22 mouse cellular contexts compared by ENCODE assay signal in genomic region chr11:87398402-87398801, GRCm38 (mm10). TPM values are rescaled to one million over a fixed set of nuclear protein-coding genes. Genes with fewer than 3 reads are reported as not detected.
A peak's percentile ranks its signal among the peaks of the same experiment; 100 is the strongest.
DNase-seq lines count a peak whose midpoint lies in the region; ATAC-seq and TF ChIP-seq lines count a peak whose summit lies in the region.
"Had no signal": no experiment of that assay in that cellular context is flagged by ENCODE, and none has a peak within 500 bp of the region (broad histone marks: within the 10 kb centered on the region; RNA-seq: fewer than 3 reads in every experiment).

No protein-coding gene starts in this region.

- H3K27me3 ChIP-seq in heart, adult 2 months (ENCODE audit: control insufficient read depth, insufficient read depth, low read length) = no peaks in the 10 kb centered on the region
- H3K27me3 ChIP-seq in liver, embryonic 14.5 days (ENCODE audit: control insufficient read depth, insufficient read depth, low read length) = no peaks in the 10 kb centered on the region
- no peaks in the 10 kb centered on the region for H3K27me3 ChIP-seq in liver, embryonic 11.5 days (replicated peaks; ENCODE audit: control insufficient read depth, insufficient read depth, low read length)
- no peaks in the 10 kb centered on the region for H3K27me3 ChIP-seq in Patski
- H3K27me3 ChIP-seq: heart, embryonic 12.5 days; liver, embryonic 12.5 days; megakaryocyte, embryonic 14.5 days had no signal

- in situ Hi-C loops in Patski (cut with MboI; ENCODE audit: low pct_unique_long_range_greater_than_20kb) = no loop called here

- TF ChIP-seq POLR2A in heart, adult 2 months (IDR thresholded peaks at IDR 0.05; ENCODE audit: insufficient read depth, low read depth, low read length) = no peak

- no peak overlapping the region for H3K4me2 ChIP-seq in liver, embryonic 14.5 days (ENCODE audit: low read depth)
- no peak overlapping the region for H3K4me2 ChIP-seq in liver, embryonic 11.5 days
- H3K4me2 ChIP-seq: heart, embryonic 12.5 days; hindbrain, embryonic 14.5 days; liver, embryonic 12.5 days had no signal

- intact Hi-C loops in heart, adult 2 months (cut with DNase I) = no loop called here

- no peaks in the 10 kb centered on the region for H3K79me2 ChIP-seq in heart, adult 2 months (replicated peaks; ENCODE audit: control insufficient read depth, insufficient read depth, low read length)

- CTCF ChIA-PET in Patski (lab: Charles Lee) = interaction anchor here (1.6 kb wide), 1 partner anchor 10 kb away, joined by 3 read pairs; no protein-coding TSS in a partner anchor

- no peak for DNase-seq in heart, adult 2 months
- DNase-seq in heart, adult 18-20 months = no peak
- no peak for DNase-seq in liver, embryonic 14.5 days (ENCODE audit: low read depth in 3 of 3, low spot score in 3 of 3)
- DNase-seq in liver, embryonic 11.5 days (ENCODE audit: low spot score) = no peak
- DNase-seq in A20 (ENCODE audit: low read depth, low spot score) (peak; percentile 26), Patski (ENCODE audit: low read depth, low spot score) (no peak), adipocyte (ENCODE audit: low spot score) (no peak)
- DNase-seq in adrenal gland, postnatal 25 days = no peak
- DNase-seq: adrenal gland, adult 8-10 months; cerebellum, adult 9-10 months; gastrocnemius, postnatal 14 days; kidney, adult 18-20 months; kidney, postnatal 10 days; thymus, postnatal 14 days had no signal

- 75% methylated on average over 2 of the region's 2 CpGs for WGBS in heart, adult 2 months
- WGBS in liver, embryonic 14.5 days (ENCODE audit: insufficient replicate concordance) = 81% methylated on average over 2 of the region's 2 CpGs
- WGBS in liver, embryonic 11.5 days = 85% methylated on average over 2 of the region's 2 CpGs

- H3K27ac ChIP-seq in heart, adult 2 months = no peak overlapping the region
- no peak overlapping the region for H3K27ac ChIP-seq in liver, embryonic 14.5 days
- H3K27ac ChIP-seq in liver, embryonic 11.5 days (ENCODE audit: low read depth, low read length) = no peak overlapping the region
- H3K27ac ChIP-seq: hindbrain, embryonic 14.5 days; limb, embryonic 10.5 days; liver, embryonic 12.5 days had no signal

- no peaks in the 10 kb centered on the region for H3K4me1 ChIP-seq in heart, adult 2 months (ENCODE audit: control insufficient read depth, insufficient read depth, low read length)
- H3K4me1 ChIP-seq in liver, embryonic 14.5 days (replicated peaks; ENCODE audit: control insufficient read depth in 2 of 2, insufficient read depth in 2 of 2, low read length in 1 of 2) = peaks cover 2% of the 10 kb centered on the region in 2 experiments; a peak in 1 of 4 replicates
- H3K4me1 ChIP-seq in liver, embryonic 11.5 days (replicated peaks; ENCODE audit: control insufficient read depth, insufficient read depth, low read length) = no peaks in the 10 kb centered on the region
- H3K4me1 ChIP-seq: heart, embryonic 12.5 days; limb, embryonic 10.5 days had no signal

- 0 out of 2 replicates have a peak, but pooled peaks have one; percentile 16 for TF ChIP-seq CTCF in heart, adult 2 months (IDR thresholded peaks at IDR 0.05)
- TF ChIP-seq CTCF in liver, embryonic 14.5 days (IDR thresholded peaks at IDR 0.05; ENCODE audit: low read depth) = peak; percentile 30; the same call in 1 of the 2 replicates
- peak; percentile 31 for TF ChIP-seq CTCF in Patski (IDR thresholded peaks at IDR 0.05)

- no peak for TF ChIP-seq EP300 in heart, adult 2 months (IDR thresholded peaks at IDR 0.05; ENCODE audit: insufficient read depth, low read depth, low read length)
- no peak for TF ChIP-seq EP300 in liver, embryonic 14.5 days (IDR thresholded peaks at IDR 0.05; ENCODE audit: low read depth)

- no peaks in the 10 kb centered on the region for H3K9me3 ChIP-seq in liver, embryonic 14.5 days (ENCODE audit: control insufficient read depth, low read length)
- no peaks in the 10 kb centered on the region for H3K9me3 ChIP-seq in liver, embryonic 11.5 days (ENCODE audit: control insufficient read depth, low read length)
- H3K9me3 ChIP-seq: G1E; heart, embryonic 12.5 days; limb, embryonic 10.5 days; liver, embryonic 12.5 days; megakaryocyte, embryonic 14.5 days had no signal

- H3K4me3 ChIP-seq in heart, adult 2 months = no peak overlapping the region
- H3K4me3 ChIP-seq in liver, embryonic 14.5 days (ENCODE audit: insufficient read depth in 1 of 2, low read depth in 2 of 2, low read length in 2 of 2) = no peak overlapping the region
- H3K4me3 ChIP-seq in liver, embryonic 11.5 days (ENCODE audit: low read depth, low read length) = no peak overlapping the region
- H3K4me3 ChIP-seq: heart, embryonic 12.5 days; limb, embryonic 10.5 days; liver, embryonic 12.5 days; megakaryocyte, embryonic 14.5 days had no signal

- ATAC-seq in liver, embryonic 14.5 days (ENCODE audit: insufficient read depth) = no peak
- no peak for ATAC-seq in liver, embryonic 11.5 days (replicated peaks; ENCODE audit: low FRiP score)
- no peak for ATAC-seq in Patski
- ATAC-seq: forebrain, embryonic 14.5 days; liver, embryonic 12.5 days had no signal

- H3K36me3 ChIP-seq in heart, adult 2 months (ENCODE audit: control insufficient read depth, insufficient read depth, low read length) = no peaks in the 10 kb centered on the region
- H3K36me3 ChIP-seq in liver, embryonic 14.5 days (replicated peaks; ENCODE audit: control insufficient read depth, insufficient read depth, low read depth) = no peaks in the 10 kb centered on the region
- H3K36me3 ChIP-seq in liver, embryonic 11.5 days (ENCODE audit: control insufficient read depth, insufficient read depth, low read length) = no peaks in the 10 kb centered on the region
- H3K36me3 ChIP-seq: liver, embryonic 12.5 days had no signal

- H3K9ac ChIP-seq in heart, adult 2 months (ENCODE audit: low read depth, low read length) = no peak overlapping the region
- no peak overlapping the region for H3K9ac ChIP-seq in liver, embryonic 14.5 days (replicated peaks)
- no peak overlapping the region for H3K9ac ChIP-seq in liver, embryonic 11.5 days (ENCODE audit: low read depth, low read length)
- H3K9ac ChIP-seq: heart, embryonic 12.5 days; hindbrain, embryonic 14.5 days; liver, embryonic 12.5 days had no signal

- POLR2A ChIA-PET in Patski (lab: Charles Lee) = no interaction called here

RNA-seq across cellular contexts. Expression of gene Rad51c, which starts 6.4 kb away (rescaled TPM):
- total RNA-seq in heart, adult 2 months (2021) = 1 to 10 TPM in 1 of 2 experiments, under 1 TPM in 1; 0.89 to 1.7 TPM
- polyA plus RNA-seq in heart, adult 2 months (2012; rRNA removed) = 0.35 and 0.97 TPM in 2 replicates
- 1 to 10 TPM; 1.8 to 1.9 TPM for total RNA-seq in heart, adult 18-20 months (2021)
- 2.0 and 4.0 TPM in 2 replicates for polyA plus RNA-seq in liver, embryonic 14.5 days (2012; rRNA removed)
- polyA plus RNA-seq in liver, embryonic 14.5 days (2014; fragmentation: Nextera tagmentation; extraction: Ambion mirVana) = 4.3 and 4.4 TPM in 2 replicates
- polyA plus RNA-seq in liver, embryonic 11.5 days (2014; fragmentation: Nextera tagmentation; extraction: Ambion mirVana) = 5.0 and 5.5 TPM in 2 replicates
- 7.6 TPM for polyA plus RNA-seq in Patski (2021)
- 2.0 and 3.2 TPM in 2 replicates for total RNA-seq in adrenal gland, postnatal 25 days (2021)

RNA-seq across cellular contexts. Expression of gene Tex14, which starts 6.5 kb away (rescaled TPM):
- under 1 TPM in 1 of 2 experiments, not detected in 1; 0.23 TPM for total RNA-seq in heart, adult 2 months (2021)
- polyA plus RNA-seq in heart, adult 2 months (2012; rRNA removed) = 0.08 and 0.35 TPM in 2 replicates
- under 1 TPM; 0.07 to 0.15 TPM for total RNA-seq in heart, adult 18-20 months (2021)
- 0.01 and 0.06 TPM in 2 replicates for polyA plus RNA-seq in liver, embryonic 14.5 days (2012; rRNA removed)
- polyA plus RNA-seq in liver, embryonic 14.5 days (2014; fragmentation: Nextera tagmentation; extraction: Ambion mirVana) = not detected in 2 replicates
- 0.32 and 0.48 TPM in 2 replicates for polyA plus RNA-seq in liver, embryonic 11.5 days (2014; fragmentation: Nextera tagmentation; extraction: Ambion mirVana)
- polyA plus RNA-seq in Patski (2021) = 0.24 TPM
- total RNA-seq in adrenal gland, postnatal 25 days (2021) = 0.19 and 1.1 TPM in 2 replicates
- polyA plus RNA-seq: C2C12; G1E; liver, embryonic 12.5 days had no signal

RNA-seq across cellular contexts. Expression of gene Ppm1e, which starts 39.6 kb away (rescaled TPM):
- 1 to 10 TPM; 6.3 to 6.9 TPM for total RNA-seq in heart, adult 2 months (2021)
- polyA plus RNA-seq in heart, adult 2 months (2012; rRNA removed) = 1.8 and 4.4 TPM in 2 replicates
- 1 to 10 TPM; 4.0 to 6.7 TPM for total RNA-seq in heart, adult 18-20 months (2021)
- polyA plus RNA-seq in liver, embryonic 14.5 days (2012; rRNA removed) = 1.6 and 2.0 TPM in 2 replicates
- polyA plus RNA-seq in liver, embryonic 14.5 days (2014; fragmentation: Nextera tagmentation; extraction: Ambion mirVana) = 1.7 and 1.9 TPM in 2 replicates
- polyA plus RNA-seq in liver, embryonic 11.5 days (2014; fragmentation: Nextera tagmentation; extraction: Ambion mirVana) = 1.9 and 2.6 TPM in 2 replicates
- polyA plus RNA-seq in Patski (2021) = 0.35 TPM
- 24.3 and 28.3 TPM in 2 replicates for total RNA-seq in adrenal gland, postnatal 25 days (2021)
- polyA plus RNA-seq: G1E had no signal
